Mouse (Mus musculus) thymus, adult 18-20 months (tissue): ENCODE data around the gene Nup85.
"Not testable (repeated sequence)": the region's sequence is repeated elsewhere in the genome, so short reads cannot be mapped to it uniquely, and the experiment has no call there.

ENCODE experiments used
- DNase-seq, 2 experiments: peaks; one replicate each; pipeline ENCODE4 v3.0.0; 2022; ENCODE audit warnings: mixed read lengths in 2 of 2

The Nup85 gene

GRCm38 (mm10) chr11:115564064-115564809, at the start of gene Nup85:
TSS of gene Nup85 (plus strand) at chr11:115564434.
- DNase-seq, result peak; percentile 93 to 95

DNA sequence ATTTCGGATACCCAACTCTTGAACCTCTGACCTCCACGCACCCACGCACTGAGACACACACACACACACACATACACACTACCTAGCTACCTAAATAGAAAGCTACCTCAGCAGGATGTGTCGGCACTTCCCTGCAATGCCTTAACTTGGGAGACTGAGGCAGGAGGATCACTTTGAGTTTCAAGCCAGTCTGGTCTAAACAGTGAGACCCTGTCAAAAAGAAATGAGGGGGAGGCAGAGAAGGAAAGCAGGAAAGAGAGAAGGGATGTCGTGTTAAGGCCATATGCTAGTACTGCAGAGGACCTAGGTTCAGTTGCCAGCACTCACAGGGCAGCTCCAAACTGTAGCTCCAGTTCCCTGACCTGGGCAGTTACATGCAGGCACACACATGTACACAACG, 49.2 kb upstream of the Nup85 start:
- DNase-seq, result no peak

DNA sequence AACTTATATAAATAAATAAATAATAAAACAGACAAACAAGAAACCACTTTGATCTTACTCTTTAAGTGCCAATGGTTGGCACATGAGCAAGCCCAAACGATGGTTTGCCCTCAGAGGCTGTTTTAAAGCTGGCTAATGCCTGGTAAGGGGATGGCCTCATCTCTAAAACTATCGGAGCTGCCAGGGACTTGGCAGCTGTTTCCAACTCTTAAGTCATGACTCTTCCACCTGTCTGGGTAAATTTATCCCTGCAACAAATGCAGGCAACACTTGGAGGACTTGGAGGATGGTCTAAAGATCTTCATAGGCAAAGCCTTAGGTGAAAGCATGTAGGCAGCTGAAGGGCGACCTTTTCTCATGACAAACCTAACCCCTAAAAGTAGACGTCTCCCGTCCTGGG, 47.3 kb upstream of the Nup85 start:
- DNase-seq, result no peak

DNA sequence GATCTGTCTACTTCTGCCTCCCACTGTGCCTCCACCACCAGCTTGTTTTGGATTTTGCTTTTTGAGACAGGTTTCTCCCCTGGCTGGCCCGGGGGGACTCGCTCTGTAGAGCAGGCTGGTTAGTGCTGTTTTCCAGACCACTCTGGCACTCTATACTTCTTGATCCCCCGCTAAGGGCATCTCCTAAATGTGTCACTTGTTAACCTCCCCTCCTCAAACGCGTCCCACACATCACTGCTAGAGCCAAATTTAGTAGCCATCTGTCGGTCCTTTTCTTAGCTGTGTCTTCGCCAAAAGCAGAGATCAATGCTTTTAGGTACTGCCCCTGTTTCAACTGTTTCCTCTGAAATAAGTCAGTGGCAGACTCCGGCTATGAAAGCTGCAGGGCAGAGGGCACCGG, 45.5 kb upstream of the Nup85 start:
- DNase-seq, result no peak

DNA sequence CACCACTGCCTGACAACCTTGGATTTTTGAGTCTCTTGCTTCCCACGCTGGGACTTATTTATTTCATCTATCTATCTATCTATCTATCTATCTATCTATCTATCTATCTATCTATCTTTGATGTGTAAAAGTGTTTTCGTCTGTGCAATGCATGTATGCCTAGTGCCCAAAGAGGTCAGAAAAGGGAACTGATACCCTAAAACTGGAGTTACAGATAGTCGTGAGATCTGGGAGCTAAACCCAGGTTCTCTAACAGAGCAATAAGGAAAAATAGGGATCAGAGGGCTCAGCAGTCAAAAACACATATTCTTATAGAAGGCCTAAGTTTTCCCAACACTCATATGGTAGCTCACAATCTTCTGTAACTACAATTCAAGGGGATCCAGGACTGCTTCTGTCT, 44.7 kb upstream of the Nup85 start:
- no peak for DNase-seq

GRCm38 (mm10) chr11:115520218-115520617, 44.0 kb upstream of the Nup85 start:
- DNase-seq, result no peak

DNA sequence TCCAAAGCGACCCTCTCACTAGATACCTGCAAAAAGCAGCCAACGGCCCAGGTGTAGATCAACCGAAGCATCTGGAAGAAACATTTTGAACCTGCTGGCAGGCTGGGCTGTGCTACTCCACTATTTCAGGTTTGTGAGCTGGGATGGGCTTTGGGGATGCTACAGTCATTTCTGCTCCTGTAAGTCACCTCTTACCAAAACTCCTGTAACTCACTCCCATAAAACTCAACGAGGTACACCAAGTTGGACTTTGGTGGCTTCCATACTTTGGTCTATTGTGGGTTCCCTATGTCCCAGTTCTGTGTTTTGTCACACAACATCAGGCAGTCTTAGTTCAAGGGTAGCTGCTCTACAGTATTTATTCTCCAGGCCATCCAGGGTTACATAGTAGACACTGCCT, 43.2 kb upstream of the Nup85 start:
- DNase-seq, result no peak

DNA sequence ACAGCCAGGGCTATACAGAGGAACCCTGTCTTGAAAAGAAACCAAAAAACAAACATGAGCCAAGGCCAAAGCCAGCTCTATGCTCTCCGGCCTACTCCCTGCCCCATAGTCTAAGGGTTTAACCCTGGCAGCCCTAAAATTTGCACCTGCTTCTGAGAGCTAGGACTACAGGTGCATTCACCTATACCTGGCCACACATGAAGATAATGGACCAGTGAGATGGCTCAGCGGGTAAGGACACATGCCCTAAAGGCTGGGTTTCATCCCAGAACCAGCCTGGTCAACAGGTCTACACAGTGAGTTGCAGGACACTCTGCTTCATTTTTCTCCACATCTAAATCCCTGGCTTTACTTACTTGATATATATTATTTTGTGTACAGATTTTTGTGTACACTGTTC, 42.0 kb upstream of the Nup85 start:
- no peak for DNase-seq

- no peak for DNase-seq
Observed at GRCm38 (mm10) chr11:115522703-115523102, 41.5 kb upstream of the Nup85 start.

DNA sequence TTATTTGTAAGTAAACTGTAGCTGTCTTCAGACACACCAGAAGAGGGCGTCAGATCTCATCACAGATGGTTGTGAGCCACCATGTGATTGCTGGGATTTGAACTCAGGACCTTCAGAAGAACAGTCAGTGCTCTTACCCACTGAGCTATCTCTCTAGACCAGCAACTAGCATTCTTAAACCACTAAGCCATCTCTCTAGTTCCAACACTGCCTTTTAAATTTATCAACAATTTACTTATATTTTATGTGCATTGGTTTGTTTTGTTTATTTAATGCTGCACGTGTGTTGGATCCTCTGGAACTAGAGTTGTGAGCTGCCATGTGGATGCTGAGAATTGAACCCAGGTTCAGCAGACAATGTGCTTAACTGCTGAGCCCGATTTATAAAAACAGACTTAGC, 37.8 kb upstream of the Nup85 start:
- DNase-seq, result not testable (repeated sequence)

DNA sequence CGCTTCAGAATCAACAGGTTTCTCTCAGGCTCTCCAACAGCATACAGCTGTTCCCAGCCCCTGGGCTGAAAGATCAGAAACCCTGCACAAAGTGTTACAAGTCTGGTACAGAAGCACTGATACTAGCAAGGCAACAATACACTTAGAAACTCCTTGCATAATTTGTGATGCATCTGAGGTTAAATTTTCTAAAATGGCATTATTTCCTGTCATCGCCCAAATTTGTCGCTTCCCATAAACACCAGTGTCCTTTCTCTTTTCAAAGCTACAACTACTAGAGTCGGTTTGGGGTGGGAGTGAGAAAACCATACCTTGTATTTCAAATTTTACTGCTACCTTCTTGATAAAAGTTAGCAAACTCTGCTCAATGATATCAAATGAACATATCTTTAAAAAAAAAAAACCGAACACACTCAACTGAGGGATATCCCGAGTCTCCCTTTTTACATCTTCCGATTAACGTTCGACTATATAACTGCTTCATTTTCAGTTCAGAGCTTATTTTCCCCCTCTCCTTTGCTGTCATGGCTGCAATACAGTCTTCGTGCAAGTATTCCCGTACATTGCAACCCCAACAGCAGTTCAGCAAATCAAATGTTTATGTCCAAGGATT, 29.4 kb upstream of the Nup85 start:
- no peak for DNase-seq

DNA sequence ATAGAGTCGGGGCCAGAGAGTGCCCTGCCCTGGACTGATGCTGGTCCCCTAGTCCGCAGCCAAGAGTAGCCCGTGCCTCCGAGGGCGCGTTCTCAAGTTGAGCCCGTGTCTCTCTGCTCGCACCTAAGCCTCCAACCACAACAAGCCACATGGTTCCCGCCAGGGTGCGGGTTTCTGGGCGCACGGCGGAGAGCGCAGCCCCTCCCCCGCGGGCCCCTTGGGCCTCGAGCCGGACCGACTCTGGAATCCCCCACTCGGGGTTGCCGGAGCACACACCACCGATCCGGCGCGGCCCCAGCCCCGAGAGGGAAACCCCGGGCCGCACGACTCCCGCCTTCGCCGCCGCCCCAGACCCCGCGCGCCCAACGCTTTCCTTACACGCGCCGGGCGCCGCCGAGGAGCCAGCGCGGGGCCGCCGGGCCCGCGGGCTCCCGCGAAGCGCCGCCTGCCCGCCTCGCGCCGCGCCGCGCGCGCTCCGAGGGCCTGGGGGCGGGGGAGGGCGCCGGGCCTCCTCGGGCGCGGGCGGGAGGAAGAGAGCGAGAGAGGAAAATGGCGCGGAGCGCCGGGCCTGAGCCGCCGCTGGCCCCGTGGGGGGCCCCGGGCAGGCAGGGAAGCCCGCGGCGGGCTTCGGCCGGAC, 28.7 kb upstream of the Nup85 start:
- peak; percentile 53 to 54 for DNase-seq

GRCm38 (mm10) chr11:115536038-115536681, 28.1 kb upstream of the Nup85 start, which contains the start of gene Sumo2:
TSS of gene Sumo2 (minus strand) at chr11:115536276.
- peak; percentile 96 to 97 for DNase-seq

DNA sequence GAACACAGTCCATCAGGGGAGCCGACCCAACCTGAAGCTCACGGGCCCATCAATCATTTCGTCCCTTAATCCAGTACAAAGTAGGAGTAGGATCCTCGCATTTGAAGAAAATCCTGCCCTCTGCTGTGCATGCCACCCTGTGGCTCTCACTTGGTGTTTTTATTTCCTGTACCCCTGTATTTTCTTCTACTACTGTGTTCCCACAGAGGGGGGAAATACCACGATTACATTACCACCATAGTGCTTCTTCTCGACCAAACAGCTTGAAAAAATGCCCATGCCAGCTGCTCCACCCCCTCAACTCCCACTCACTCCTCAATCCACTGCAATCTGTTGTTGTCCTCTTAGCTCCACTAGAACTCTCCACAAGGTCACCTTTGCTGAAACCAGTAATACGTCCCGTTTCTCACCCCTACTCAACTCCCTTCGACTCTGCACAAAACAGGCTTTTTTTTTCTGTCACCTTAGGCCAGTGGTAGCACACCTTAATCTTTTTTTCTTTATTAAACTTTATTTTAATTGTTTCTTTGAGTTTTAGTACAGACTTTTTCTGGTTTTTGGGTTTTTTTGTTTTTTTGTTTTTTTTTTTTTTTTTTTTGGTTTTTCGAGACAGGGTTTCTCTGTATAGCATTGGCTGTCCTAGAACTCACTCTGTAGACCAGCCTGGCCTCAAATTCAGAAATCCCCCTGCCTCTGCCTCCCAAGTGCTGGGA, 27.2 kb upstream of the Nup85 start:
- no peak for DNase-seq

DNA sequence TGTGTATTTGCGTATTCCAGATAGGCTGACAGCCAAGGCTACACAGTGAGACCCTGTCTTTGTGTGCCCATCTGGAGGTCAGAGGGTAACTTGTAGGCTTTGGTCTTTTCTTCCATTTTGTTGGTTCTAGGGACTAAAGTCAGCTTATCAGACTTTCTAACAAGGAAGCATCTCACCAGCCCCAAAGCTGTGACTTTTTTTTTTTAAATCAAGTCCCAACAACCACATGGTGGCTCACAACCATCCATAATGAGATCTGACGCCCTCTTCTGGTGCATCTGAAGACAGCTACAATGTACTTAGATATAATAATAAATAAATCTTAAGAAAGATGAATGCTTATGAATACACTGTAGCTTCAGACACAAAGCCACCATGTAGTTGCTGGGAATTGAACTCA, 26.2 kb upstream of the Nup85 start:
- no peak for DNase-seq

DNA sequence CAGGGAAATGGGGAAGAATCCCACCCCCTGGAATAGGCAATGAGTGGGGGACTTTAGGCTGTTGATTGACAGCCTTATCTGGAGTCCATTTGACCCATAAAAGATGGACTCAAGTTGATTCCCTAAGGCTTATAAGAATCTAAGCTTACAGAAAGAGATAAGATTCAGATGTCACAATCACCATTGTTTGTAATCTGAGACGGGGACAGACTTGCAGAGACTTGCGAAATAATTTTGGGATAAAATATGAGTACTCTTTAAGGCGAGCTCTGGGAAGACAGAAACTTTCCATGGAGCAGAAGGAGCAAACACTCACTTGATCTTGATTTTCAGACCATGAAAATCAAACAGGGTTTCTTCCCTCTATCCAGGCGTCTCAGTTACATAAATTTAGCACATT, 20.7 kb upstream of the Nup85 start:
- no peak for DNase-seq

GRCm38 (mm10) chr11:115552783-115553182, 11.5 kb upstream of the Nup85 start:
- DNase-seq, result no peak

- no peak for DNase-seq
Observed at GRCm38 (mm10) chr11:115555717-115556116, 8.5 kb upstream of the Nup85 start.

- DNase-seq, result no peak
Observed at GRCm38 (mm10) chr11:115563406-115563805, 828 bp upstream of the Nup85 start.

- no peak for DNase-seq
Observed at GRCm38 (mm10) chr11:115564961-115565360, 727 bp downstream of the Nup85 start.

DNA sequence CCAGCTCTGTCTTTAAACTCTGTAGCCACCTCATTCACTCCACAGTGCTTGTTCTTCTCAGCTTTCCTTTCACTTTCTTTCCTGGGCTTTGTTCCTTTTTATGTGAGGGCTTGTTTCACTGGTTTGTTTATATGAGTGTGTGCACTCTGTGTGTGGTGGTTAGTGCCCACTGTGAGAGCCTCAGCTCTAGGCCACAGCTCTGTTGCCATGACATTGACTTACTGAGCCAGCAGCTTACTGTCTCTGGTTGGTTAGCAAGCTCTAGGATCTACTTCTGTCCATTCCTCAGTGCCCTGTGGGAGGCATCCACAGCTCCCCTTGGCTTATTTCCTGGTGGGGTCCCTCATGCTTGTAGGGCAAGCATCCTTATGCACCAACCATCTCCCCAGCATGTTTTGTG, 14.8 kb downstream of the Nup85 start:
- no peak for DNase-seq

- no peak for DNase-seq
Observed at GRCm38 (mm10) chr11:115582913-115583606, 18.8 kb downstream of the Nup85 start.
